Mouse (Mus musculus): Measurements from ENCODE around the gene Necab2. TPM values are rescaled to one million over a fixed set of nuclear protein-coding genes. Genes with fewer than 3 reads are reported as not detected.

Gene Necab2
- total RNA-seq (2023), result under 1 TPM; 0.81 to 0.88 TPM

GRCm38 (mm10) chr8:119446211-119446989 lies at the start of gene Necab2:
Necab2 (plus strand) TSS chr8:119446719.

GRCm38 (mm10) chr8:119433582-119434174 lies 12.8 kb upstream of the Necab2 start, which contains the start of gene Osgin1:
Osgin1 (plus strand) TSS chr8:119434124.

GRCm38 (mm10) chr8:119501598-119501997 lies 55.1 kb downstream of the Necab2 start, which contains the start of gene Slc38a8:
Slc38a8 (minus strand) TSS chr8:119501698.

Other genes starting within 250 kb of the Necab2 start
- 10 to 100 TPM; 78.0 to 89.4 TPM for gene Hsbp1, start 102.2 kb upstream of the Necab2 start, total RNA-seq (2023)
- gene Mlycd, start 51.8 kb upstream of the Necab2 start, total RNA-seq (2023), result 10 to 100 TPM; 12.9 to 13.7 TPM
- 10 to 100 TPM; 60.5 to 66.7 TPM for gene Osgin1, start 12.6 kb upstream of the Necab2 start, total RNA-seq (2023)
- under 1 TPM in 1 of 2 experiments, not detected in 1; 0.18 TPM for gene Slc38a8, start 55.0 kb downstream of the Necab2 start, total RNA-seq (2023)
- 10 to 100 TPM; 77.2 to 87.1 TPM for gene Mbtps1, start 112.0 kb downstream of the Necab2 start, total RNA-seq (2023)
- gene Hsdl1, start 128.5 kb downstream of the Necab2 start, total RNA-seq (2023), result 10 to 100 TPM; 27.1 to 30.9 TPM
- gene Dnaaf1, start 128.5 kb downstream of the Necab2 start, total RNA-seq (2023), result not detected
- 10 to 100 TPM; 12.1 to 12.9 TPM for gene Taf1c, start 158.5 kb downstream of the Necab2 start, total RNA-seq (2023)
- not detected for gene Adad2, start 166.0 kb downstream of the Necab2 start, total RNA-seq (2023)
- not detected for gene Kcng4, start 189.0 kb downstream of the Necab2 start, total RNA-seq (2023)
- gene Wfdc1, start 219.6 kb downstream of the Necab2 start, total RNA-seq (2023), result not detected